Mouse (Mus musculus) left cerebral cortex, adult 9 months (tissue): ENCODE results near the gene Mvp.

ENCODE experiments used
- DNase-seq, 2 experiments: peaks; one replicate each; pipeline ENCODE4 v3.0.0; 2022; ENCODE audit warnings: low spot score in 2 of 2

The Mvp gene

DNA sequence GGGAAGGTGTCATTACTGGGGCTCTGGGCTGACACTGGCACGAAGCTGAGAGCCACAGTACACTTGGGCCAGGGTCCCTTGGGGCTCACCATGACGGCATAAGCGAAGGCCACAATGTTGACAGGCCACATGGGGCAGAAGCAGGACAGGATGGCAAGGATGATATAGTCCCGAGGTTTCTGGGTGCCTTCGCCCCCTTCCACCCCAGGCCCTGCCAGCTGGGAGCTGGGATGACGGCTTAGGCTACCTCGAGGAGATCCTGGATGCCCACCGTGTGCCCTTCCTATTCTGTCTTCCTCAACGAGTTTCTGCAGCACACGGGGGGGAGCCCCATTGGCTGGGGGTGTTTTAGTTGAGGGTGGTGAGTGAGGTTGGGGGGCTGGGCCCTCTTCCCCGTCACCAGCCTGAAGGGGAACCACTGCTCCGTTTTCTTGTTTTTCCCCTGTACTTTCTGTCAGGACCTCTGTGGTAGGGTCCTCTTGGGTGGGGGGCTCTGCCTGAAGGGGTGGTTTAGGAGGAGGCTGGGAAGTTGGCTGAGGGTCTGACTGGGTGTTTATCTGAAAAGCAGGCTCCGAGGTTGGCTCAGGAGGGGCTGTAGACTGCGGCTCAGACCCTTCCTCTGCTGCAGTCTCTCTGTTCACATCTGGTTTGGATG lies 5.0 kb upstream of the Mvp start:
- DNase-seq: no peak

DNA sequence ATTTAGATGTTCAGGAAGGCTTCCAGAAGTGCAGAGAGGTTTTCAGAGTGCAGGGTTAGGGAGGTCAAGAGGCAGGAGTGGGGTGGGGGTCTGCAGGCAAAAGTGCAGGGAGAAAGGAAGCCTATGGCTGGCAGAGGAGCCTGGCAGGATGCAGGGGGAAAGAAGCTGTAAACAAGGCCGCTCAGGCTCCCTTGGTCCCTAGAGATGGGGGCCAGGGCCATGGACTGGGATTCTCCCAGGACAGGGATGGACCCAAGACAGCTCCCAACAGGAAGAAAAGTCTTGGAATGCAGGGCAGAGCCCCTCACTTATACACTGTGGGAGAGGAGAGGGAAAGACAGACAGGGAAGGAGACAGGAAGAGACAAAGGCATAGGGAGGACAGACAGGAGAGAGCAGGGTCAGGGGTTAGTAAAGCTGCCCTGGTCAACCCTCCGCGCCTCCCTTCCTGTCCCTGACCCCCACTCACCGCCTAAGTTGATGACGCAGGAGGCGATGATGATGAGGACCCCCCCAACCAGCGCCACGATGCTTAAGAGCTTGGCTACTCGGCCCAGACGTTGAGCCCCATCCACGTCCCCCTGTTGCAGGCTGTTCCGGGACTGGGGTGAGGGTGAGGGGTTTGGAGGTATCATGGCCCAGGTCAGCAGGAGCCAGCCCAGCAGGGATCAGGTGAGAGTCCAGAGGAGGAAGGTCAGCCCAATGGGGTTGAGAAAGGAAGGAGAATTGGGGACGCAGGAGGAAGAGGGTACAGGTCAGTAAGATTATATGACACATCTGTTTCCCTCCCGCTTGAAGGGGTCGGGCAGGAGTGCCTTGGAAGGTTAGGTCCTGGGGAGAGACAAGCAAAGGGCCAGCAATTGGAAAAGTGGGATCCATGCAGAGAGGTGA lies 4.2 kb upstream of the Mvp start:
- no peak for DNase-seq

DNA sequence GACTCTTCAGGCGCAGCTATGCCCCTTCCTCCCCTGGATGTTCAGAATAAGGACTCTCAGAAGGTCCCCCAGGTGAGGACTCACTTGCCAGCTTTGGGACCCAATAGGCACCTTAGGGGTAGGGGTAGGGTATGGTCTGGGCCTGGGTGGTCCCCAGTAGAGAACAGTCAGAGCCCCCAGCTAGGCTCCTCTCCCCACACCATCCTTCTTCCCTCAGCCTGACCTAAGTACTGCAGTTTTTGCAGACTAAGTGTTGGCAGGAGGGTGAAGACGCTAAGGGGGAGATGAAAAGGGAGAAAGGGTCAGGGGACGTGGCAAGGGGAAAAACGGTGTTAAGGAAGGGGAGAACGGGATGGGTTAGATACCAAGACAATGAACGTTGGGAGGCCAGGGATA lies 3.5 kb upstream of the Mvp start:
- no peak for DNase-seq

DNA sequence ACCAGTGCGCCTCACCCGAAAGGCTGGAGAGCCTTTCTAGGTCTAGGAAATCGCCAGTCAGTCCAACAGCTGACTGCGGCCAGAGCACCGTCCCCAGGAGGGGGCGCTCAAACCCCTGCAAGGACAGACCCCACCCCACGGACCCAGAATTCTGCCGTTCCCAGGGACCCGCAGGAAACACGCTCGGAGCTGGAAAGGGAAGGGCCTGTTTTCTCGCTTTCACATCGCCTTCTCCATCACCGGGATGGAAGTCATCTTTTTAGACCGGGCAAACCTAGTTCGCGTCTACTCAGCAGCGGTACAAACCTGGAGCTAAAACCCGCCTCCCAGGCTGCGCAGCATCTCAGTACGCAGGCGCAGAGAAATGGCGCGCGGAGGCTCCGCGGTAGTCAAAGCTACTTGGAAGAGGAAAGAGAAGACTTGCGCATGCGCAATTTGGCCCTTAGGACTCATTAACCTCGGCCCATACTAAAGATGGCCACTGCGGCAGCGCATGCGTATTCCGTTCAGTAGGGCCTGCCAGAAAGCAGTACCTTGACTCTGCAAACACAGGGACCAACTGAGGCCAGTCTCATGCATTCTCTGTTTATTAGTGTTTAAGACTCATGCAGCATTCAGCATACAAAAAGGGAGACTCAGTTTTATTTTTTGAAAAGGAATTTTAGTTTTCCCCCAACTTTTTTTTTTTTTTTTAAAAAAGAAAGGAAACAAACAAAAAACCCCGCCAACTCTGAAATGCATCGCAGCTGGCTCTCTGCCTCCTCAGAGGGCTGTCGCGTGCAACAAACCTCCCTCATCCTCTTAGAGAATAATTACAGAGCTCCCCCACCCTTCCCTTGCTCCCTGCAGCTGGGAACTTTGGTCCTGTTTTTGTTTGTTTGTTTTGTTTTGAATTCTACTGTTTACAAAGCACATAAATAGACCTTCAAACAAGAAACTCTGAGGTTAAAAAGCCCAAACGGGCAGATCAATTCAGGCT lies 2.8 kb upstream of the Mvp start, which contains the start of gene Pagr1a:
TSS of gene Pagr1a (minus strand) at position 382 of the 979 bp plus-strand sequence.
- DNase-seq: peak; percentile 93 to 98

DNA sequence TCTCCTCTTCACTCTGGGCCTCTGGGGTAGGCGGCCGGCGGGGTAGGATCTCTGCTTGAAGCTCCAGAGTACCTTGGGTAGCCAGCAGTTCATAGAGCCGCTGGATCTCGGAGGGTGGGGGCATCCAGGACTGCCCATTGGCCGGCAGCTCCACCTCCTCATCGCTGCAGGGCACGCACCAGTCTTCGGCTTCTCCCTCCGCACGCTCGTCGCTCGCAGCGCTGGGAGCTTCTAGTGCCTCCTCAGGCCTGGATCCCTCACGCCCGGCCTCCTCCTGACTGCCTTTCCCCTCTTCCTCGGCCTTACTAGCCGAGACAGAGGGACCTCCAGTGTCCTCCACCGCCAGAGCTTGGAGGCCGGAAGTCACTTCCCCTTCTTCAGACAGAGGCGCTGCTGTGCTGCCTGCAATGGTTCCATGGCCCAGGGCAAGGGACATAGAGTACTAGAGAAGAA lies 2.1 kb upstream of the Mvp start:
- peak in 1 of 2 experiments; percentile 66 for DNase-seq

DNA sequence TGATC lies 1.9 kb upstream of the Mvp start, which contains the start of gene Pagr1b:
TSS of gene Pagr1b (minus strand) at position 4 of the 5 bp plus-strand sequence.
- DNase-seq: no peak

DNA sequence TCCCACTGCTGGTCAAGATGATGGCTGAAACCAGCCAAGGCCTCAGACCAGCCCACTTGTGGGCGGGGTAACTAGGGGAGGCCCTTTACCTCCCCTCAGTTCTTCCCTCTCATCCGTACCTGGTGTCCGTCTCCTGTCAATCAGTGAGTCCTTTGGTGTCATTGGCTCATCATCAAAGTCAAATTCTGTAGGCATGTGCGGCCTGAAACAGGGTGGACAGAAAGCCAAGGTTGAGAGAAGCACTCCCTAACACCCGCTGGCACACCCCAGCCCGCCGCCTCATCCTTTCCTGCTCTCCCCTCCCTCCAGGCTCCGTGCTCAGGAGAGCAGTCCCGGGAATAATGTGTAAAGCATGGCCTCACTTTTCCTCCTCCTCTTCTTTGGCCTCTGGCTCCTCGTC lies 1.7 kb upstream of the Mvp start:
- DNase-seq: no peak

DNA sequence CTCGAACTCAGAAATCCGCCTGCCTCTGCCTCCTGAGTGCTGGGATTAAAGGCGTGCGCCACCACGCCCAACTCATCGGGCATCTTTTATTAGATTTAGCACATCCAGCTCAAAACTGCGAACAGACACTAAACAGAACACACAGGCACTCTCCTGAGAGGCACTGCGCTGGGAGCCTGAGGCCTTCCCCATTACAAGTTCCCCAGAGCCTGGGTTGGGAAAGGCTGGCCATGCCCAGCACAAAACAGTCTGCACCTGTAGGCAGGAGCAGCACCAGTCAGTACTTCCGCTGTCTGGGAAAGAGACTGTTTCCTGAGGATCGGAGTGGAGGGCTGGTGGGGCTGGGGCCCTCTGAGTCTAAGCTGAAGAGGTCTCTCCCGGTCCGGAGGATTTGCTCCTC lies 572 bp upstream of the Mvp start:
- DNase-seq: no peak

DNA sequence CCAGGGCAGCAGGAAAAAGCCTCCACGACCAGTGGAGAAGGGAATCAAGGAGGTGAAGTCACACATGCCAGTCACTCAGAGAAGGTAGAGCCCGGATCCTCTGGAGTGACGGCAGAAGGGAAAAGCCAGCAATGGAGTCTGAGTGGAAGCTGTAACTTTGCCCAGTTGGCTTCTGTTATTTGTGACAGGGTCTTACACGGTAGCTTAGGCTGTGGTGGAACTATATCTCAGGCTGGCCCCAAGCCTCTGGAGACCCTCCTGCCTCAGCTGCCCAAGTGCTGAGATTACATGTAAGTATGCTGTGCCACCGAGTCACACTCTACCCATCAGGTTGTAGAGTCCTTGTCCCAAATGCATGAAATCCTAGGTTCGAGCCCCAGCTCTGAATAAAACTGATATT lies 1.0 kb downstream of the Mvp start:
- no peak for DNase-seq

DNA sequence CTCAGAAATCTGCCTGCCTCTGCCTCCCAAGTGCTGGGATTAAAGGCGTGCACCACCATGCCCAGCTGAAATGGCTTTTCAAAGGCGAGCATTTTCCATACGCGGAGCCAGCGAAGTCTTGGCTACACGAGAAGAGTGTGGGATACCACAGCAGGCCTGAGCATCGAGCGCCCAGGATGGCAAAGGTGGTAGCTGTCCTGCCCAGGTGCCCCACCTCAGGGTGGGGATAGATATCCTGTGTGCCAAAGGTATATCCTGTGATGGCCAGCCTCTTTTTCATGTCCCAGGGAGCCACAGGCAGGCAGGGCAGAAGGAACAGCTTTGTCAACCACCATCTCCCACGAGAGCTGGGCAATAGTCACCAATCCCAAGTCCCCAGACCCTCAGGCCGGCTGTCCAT lies 1.6 kb downstream of the Mvp start:
- no peak for DNase-seq

DNA sequence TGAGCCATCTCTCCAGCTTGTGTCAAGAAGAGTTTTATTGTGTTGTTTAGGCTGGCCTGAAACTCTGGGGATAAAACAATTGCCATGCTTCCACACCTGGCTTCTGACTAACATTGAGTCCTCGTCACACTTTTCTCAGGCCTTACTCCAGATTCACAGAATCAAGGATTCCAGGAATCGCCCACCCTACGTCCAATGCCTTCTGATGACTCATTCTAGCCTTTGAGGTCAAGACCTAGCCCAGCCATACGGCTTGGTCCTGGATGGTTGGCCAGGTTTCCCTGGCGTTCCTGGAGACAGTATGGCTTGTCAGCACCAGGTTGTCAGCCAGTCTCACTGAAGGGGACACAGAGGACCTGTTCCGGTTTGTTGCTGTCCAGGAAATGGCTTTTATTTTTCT lies 2.0 kb downstream of the Mvp start:
- no peak for DNase-seq

DNA sequence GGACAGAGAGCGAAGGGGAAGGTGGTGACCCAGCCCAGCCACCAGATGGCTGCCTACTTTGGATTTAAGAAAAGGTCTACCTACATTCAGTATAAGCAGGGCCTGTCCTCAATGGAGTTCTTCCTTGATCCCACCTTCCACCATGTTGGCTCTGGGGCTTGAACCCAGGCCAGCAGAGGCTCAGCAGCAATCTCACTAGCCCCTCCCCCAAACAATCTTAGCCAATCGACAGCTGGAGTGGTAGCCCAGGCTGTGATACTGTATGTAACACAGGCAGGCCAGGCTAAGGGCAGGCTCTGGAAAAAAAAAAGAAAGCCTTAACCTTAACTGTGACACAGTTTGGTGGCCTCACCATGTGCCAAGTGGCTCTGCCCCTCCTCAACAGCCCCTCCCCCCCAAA lies 2.7 kb downstream of the Mvp start:
- no peak for DNase-seq

DNA sequence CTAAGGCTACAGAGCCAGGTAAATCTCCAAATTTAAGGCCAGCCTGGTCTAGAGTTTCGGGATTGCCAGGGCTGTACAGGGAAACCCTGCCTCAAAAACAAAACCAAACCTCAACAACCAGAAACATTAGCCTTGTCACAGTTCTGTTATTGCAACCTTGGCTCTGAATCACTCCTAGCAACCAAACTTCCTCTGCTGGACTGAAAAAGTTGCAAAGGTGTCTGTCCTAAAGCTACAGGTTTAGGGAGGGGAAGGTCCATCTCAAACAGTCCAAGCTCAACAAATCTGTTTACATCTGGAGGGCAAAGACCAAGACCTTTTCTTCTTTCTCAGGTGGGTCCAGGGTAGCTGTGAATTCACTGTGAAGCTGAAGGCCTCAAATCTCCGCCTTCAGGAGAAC lies 3.4 kb downstream of the Mvp start:
- DNase-seq: no peak

DNA sequence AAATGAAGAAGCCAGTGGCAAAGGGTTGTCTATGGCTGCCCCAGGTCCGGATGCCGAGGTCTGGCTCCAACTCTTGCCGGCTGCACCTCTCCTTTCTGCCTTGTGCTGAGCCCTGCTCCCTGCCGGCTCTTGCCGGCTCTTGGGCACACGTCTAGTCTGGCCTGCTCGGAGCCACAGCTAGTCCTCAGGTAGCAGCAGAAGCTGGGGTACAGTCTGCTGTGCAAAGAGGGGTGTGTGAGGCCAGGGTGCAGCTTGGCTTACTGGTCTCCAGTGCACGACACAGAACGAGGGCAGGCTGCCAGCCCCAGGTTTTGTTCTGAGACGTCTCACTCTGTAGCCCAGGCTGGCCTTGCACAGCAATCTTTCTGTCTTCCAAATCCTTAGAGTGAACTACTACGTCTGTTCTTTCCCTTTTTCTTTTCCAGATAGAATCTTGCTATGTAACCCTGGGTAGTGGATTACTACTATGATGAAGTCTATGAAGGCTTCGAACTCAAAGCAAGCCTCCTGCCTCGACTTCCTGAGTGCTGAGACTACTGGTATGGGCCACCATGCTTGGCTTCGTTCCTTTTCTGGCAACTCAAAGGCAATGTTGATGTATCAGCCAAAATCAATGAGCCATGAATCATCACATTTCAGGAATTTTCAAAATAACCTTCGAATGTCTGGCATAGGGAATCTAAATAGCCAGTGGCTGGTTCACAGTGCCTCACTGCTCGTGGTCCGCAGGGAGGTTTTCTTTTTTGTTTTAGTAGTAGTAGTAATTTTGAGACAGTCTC lies 4.9 kb downstream of the Mvp start:
- DNase-seq: no peak

DNA sequence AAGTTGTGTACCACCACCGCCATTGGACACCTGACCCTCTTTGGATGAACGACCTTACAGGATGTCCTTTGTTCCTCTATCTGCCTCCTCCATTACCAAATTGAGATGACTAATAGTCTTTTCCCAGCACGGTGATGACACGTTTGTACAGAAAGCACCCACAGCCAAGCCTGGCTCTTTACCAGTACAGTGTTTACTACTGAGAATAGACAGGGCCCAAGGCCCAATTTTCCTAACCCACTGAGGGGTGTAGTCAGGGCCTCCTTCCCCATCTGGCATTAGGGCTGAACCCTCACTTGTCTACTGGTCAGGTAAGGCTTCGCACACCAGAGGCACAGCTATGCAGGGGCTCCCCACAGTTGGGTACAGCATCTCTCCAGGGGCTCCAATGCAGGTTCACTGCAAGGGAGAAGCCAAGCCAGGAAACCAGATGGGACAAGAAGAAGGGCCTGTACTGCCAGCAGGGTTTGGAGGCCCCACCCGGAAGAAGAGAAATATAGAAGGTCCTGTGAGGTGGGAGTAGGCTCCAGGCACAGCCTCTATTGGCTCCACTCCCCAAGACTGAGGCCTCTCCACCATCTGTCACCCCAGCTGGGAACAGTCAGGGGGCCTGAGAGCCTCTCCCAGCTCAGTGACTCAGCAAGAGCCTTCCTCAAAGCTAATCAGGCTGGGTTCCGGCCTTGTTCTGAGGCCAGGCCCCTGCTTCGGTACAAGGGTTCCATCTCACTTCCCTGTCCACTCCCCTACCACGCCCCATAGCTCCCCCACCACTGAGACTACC lies 6.0 kb downstream of the Mvp start:
- DNase-seq: peak in 1 of 2 experiments; percentile 89

DNA sequence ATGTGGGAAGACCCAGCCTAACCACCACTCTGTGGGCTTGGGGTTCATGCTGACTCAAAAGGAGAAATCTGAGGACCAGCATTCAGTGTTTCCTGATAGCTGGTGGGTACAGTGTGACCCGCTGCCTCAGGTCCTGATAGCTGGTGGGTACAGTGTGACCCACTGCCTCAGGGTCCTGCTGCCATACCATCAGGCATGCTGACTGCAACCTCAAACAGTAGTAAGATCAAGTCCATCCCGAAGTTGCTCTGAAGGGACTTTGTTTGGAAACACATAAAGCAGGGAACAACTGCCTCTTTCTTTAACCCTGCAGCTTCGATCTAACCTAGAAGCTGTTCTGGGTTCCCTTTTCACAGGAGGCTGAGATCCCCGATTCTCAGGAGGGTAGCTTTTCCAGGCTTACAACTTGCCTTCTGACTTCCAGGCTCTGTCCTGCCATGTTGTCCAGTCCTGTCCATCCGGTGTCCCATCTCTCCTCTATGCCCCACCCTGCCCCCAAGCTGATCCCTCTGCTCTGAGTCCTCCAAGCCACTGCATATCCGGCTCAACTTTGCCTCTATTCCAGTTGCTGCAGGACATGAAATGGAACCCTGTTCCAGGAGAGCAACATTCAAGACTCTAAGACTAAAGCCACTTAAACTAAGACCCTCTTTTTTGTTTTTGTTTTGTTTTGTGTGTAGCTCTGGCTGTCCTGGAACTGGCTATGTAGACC lies 7.0 kb downstream of the Mvp start:
- DNase-seq: no peak

DNA sequence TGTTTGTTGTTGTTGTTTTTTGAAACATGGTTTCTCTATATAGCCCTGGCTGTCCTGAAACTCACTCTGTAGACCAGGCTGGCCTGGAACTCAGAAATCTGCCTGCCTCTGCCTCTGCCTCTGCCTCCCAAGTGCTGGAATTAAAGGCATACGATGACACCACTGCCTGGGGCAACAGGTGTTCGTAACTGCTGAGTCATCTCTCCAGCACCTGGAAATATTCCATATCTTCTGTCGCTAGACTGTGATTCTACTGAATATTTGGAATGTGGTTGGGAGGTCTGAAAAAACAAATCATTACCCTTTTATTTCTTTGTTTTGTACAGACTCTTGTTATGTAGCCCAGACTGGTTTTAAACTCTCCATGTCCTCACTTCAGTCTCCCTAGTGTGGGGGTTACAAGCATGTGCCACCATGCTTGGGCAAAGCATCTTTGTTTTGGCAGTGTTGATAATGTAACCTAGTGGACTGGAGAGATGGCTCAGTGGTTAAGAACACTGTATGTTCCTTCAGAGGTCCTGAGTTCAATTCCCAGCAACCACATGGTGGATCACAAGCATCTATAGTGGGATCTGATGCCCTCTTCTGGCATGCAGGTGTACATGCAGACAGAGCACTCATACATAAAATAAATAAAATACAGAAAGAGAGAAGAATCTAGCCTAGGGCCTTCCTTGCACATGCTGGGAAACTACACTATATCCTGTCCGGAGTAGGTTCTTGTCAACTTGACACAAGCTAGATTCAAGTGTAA lies 10.1 kb downstream of the Mvp start:
- DNase-seq: no peak

DNA sequence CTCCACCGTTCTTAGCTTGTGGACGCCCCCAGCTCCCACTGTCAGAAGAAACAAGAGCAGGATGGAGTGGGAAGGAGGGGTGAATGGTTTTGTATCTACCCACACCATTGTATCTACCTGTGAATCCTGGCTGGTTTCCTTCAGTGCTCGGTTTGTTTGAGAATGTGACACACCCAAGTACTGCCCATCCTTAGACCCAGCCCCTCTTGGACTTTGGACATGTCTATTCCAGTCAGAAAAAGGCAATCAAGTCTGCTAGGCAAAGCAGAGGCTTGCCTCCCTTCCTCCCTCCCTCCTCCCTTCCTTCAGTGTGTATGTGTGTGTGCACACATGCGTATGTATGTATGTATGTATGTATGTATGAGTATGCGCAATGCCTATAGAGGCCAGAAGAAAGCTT lies 10.8 kb downstream of the Mvp start:
- DNase-seq: no peak

DNA sequence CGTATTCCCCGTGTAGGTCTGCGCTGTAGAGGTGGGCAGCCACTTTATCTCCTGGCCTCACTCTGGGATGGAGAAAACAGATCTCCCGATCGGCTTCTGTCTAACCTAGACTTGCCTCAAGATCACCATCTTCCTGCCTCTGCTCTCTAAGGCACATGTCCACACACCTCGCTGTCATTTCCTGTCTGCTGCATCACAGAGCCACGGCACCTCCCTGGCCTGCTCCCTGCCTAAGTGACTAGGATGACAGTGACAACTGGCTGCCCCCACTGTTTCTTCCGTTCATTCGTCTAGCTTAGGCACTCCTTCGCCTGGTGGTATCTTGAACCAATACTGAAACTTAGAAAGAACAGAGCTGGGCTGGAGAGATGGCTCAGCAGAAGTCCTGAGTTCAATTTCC lies 14.9 kb downstream of the Mvp start:
- DNase-seq: no peak

DNA sequence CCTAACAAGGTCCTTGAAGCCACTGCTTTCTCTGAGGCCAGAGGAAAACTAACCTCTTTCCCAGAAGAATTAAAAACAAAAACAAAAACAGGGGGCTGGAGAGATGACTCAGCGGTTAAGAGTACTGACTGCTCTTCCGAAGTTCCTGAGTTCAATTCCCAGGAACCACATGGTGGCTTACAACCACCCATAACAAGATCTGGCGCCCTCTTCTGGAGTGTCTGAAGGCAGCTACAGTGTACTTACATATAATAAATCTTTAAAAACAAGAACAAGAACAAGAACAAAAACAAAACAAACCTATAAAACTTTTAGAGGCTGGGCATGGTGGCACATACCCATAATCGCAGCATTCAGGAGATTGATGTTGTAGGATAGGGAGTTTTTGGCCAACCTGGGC lies 18.0 kb downstream of the Mvp start:
- DNase-seq: no peak
